Mouse (Mus musculus) megakaryocyte, embryonic 14.5 days (primary cell): ENCODE results near the gene Olfr97.

ENCODE experiments used
- FLI1 ChIP-seq: IDR thresholded peaks from 2 replicates; pipeline ENCODE4 v1.6.1; 2012; ENCODE audit warnings: low read length, inconsistent platforms, mixed read lengths
- GATA1 ChIP-seq: IDR thresholded peaks from 3 replicates; pipeline ENCODE4 v1.6.1; 2012; ENCODE audit warnings: mixed read lengths, low read length, inconsistent platforms, borderline replicate concordance

DNA sequence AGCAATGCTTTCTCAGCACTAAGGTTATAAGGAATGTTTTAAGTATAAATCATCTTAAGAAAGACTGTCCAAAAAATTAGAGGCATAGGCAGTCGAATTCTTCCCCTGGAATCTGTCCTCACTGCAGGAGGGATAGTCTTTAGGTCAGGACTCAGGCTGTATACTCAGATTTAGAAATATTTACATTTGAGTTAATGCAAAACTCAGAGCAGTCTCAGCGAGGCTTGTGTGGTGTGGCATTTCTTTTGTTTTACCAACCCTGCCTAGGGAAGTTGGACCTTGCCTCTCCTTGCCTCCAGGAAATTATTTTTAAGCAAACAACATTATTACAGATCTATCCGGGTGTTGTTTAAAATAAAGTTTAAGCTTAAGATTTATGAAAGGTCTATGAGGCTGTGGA, 5.1 kb upstream of the Olfr97 start:
- no peak for TF ChIP-seq GATA1
- TF ChIP-seq FLI1 = no peak
